Comparison of ENCODE assay signal across 8 mouse cellular contexts in the genomic region with DNA sequence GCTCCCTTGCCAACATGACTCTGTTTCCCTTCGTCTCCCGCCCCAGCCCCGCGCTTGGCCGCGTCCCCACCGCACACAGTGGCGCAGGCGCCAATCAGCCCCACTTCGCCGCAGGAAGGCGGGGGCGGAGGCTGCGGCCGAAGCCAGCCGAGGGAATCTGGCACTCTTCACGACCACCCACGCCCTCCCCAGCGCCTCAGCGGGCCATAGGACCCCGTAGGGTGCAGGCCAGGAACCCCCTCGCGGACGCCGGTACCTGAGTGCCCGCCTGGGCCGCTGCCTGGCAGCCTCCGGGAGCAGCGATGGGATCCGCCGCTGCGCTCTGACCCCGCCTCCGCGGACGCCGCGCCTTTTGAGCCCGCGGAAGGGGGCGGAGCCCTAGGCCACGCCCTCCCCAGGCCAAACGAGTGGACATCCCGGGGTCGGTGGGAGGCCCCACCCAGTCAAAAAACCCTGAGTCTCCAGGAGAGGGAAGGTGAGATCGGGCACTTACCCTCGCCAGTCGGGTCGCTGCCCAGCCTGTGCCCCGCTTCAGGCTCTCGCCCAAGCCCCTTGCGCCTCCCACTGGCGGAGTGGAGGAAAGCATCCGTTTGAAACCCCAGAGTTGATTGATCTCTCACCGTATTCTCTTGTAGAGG. TPM values are rescaled to one million over a fixed set of nuclear protein-coding genes. Genes with fewer than 3 reads are reported as not detected.
A peak's percentile ranks its signal among the peaks of the same experiment; 100 is the strongest.
DNase-seq lines count a peak whose midpoint lies in the region; ATAC-seq and TF ChIP-seq lines count a peak whose summit lies in the region.

A gene (minus strand): TSS at position 566 of the 638 bp plus-strand sequence.

- peaks cover 6% of the 10 kb centered on the region for H3K79me2 ChIP-seq in MEL (ENCODE audit: control insufficient read depth, insufficient read depth, low read length, poor library complexity)

- H3K27ac ChIP-seq in MEL (ENCODE audit: control insufficient read depth, low read depth, low read length) = peak within 1 kb of the TSS; percentile 78
- H3K27ac ChIP-seq in forebrain, embryonic 16.5 days (ENCODE audit: low read length) = peak within 1 kb of the TSS; percentile 67
- H3K27ac ChIP-seq in layer of hippocampus, adult 2 months = peak within 1 kb of the TSS; percentile 98
- H3K27ac ChIP-seq in lung, embryonic 14.5 days (ENCODE audit: low read depth) = peak within 1 kb of the TSS; percentile 88

- peak; percentile 80 for DNase-seq in MEL (ENCODE audit: low read depth, low spot score)
- peak; percentile 83 to 94 for DNase-seq in cerebellum, adult 18-20 months
- DNase-seq in heart, postnatal 25 days (ENCODE audit: low spot score) = peak; percentile 88
- DNase-seq in layer of hippocampus, adult 2 months (ENCODE audit: low spot score in 2 of 2) = peak; percentile 75 to 82
- peak; percentile 94 for DNase-seq in lung, embryonic 14.5 days
- DNase-seq in thymus, adult 18-20 months = peak; percentile 59 to 75

- H3K4me2 ChIP-seq in forebrain, embryonic 16.5 days (ENCODE audit: low read length) = peak within 1 kb of the TSS; percentile 91
- peak within 1 kb of the TSS; percentile 91 for H3K4me2 ChIP-seq in lung, embryonic 14.5 days

- TF ChIP-seq EP300 in MEL (IDR thresholded peaks at IDR 0.05; ENCODE audit: low read depth in 1 of 2, low read length in 2 of 2) = 0 out of 4 replicates have a peak, but pooled peaks of 1 of the 2 experiments have one; percentile 21

- peak within 1 kb of the TSS; percentile 77 for H3K9ac ChIP-seq in MEL (ENCODE audit: control insufficient read depth, low read depth, low read length, poor library complexity, severe bottlenecking)
- peak within 1 kb of the TSS; percentile 87 for H3K9ac ChIP-seq in forebrain, embryonic 16.5 days (replicated peaks; ENCODE audit: low read depth, low read length)
- peak within 1 kb of the TSS; percentile 80 for H3K9ac ChIP-seq in lung, embryonic 14.5 days

- TF ChIP-seq POLR2A in MEL (IDR thresholded peaks at IDR 0.05; ENCODE audit: control insufficient read depth in 1 of 2, insufficient read depth in 1 of 2, low read depth in 1 of 2, low read length in 2 of 2, poor library complexity in 1 of 2) = peak; percentile 87 to 95

- peaks cover 0 to 27% of the 10 kb centered on the region in 2 experiments; a peak in 2 of 4 replicates for H3K36me3 ChIP-seq in MEL (ENCODE audit: control insufficient read depth in 1 of 2, insufficient read depth in 2 of 2, low read length in 2 of 2)
- H3K36me3 ChIP-seq in forebrain, embryonic 16.5 days (ENCODE audit: control insufficient read depth, insufficient read depth) = no peaks in the 10 kb centered on the region
- H3K36me3 ChIP-seq in lung, embryonic 14.5 days (ENCODE audit: insufficient read depth) = peaks cover 29% of the 10 kb centered on the region

- peaks cover 27 to 32% of the 10 kb centered on the region in 2 experiments for H3K4me1 ChIP-seq in MEL (ENCODE audit: control insufficient read depth in 1 of 2, insufficient read depth in 2 of 2, low read length in 2 of 2)
- peaks cover 32% of the 10 kb centered on the region for H3K4me1 ChIP-seq in forebrain, embryonic 16.5 days (replicated peaks; ENCODE audit: control insufficient read depth, insufficient read depth, low read length)
- peaks cover 21% of the 10 kb centered on the region for H3K4me1 ChIP-seq in lung, embryonic 14.5 days (ENCODE audit: insufficient read depth)

- TF ChIP-seq RAD21 in MEL (IDR thresholded peaks at IDR 0.05; ENCODE audit: low read depth, low read length) = peak; percentile 59

- intact Hi-C loops in heart, postnatal 25 days (cut with DNase I) = loop anchor here (2.0 kb wide), 1 partner anchor 42 kb away; no protein-coding TSS in a partner anchor

- peak; percentile 83 to 85 (median 85) for TF ChIP-seq CTCF in MEL (IDR thresholded peaks at IDR 0.05 in 2 of 3, conservative IDR thresholded peaks at IDR 0.05 in 1 of 3; ENCODE audit: control insufficient read depth in 1 of 3, insufficient read depth in 1 of 3, low read depth in 2 of 3, low read length in 3 of 3, poor library complexity in 1 of 3, severe bottlenecking in 1 of 3)
- TF ChIP-seq CTCF in layer of hippocampus, adult 2 months (conservative IDR thresholded peaks at IDR 0.05) = peak; percentile 98
- peak; percentile 85 for TF ChIP-seq CTCF in lung, embryonic 14.5 days (IDR thresholded peaks at IDR 0.05; ENCODE audit: low read depth)

- H3K4me3 ChIP-seq in MEL (ENCODE audit: control insufficient read depth in 1 of 2, insufficient read depth in 1 of 2, low read depth in 2 of 2, low read length in 2 of 2) = peak within 1 kb of the TSS; percentile 63 to 81
- peak within 1 kb of the TSS; percentile 81 for H3K4me3 ChIP-seq in forebrain, embryonic 16.5 days (replicated peaks; ENCODE audit: low read length)
- H3K4me3 ChIP-seq in layer of hippocampus, adult 2 months = peak within 1 kb of the TSS; percentile 87
- H3K4me3 ChIP-seq in lung, embryonic 14.5 days (ENCODE audit: low read depth, low read length) = peak within 1 kb of the TSS; percentile 77

- peak; percentile 80 for ATAC-seq in forebrain, embryonic 16.5 days
- peak; percentile 42 for ATAC-seq in lung, embryonic 14.5 days (ENCODE audit: insufficient read depth)
- ATAC-seq in neutrophil, adult 5-6 weeks (ENCODE audit: extremely low read depth, insufficient number of reproducible peaks, low FRiP score, poor library complexity, severe bottlenecking) = peak; percentile 81

- H3K27me3 ChIP-seq in MEL (ENCODE audit: control insufficient read depth in 1 of 2, insufficient read depth in 2 of 2, low read length in 2 of 2) = no peaks in the 10 kb centered on the region
- no peaks in the 10 kb centered on the region for H3K27me3 ChIP-seq in forebrain, embryonic 16.5 days (replicated peaks; ENCODE audit: control insufficient read depth, insufficient read depth, low read length)
- no peaks in the 10 kb centered on the region for H3K27me3 ChIP-seq in lung, embryonic 14.5 days (ENCODE audit: insufficient read depth, low read length)

- no peaks in the 10 kb centered on the region for H3K9me3 ChIP-seq in MEL (replicated peaks; ENCODE audit: insufficient read depth, low read length)
- no peaks in the 10 kb centered on the region for H3K9me3 ChIP-seq in forebrain, embryonic 16.5 days (ENCODE audit: control insufficient read depth, low read length)
- H3K9me3 ChIP-seq in lung, embryonic 14.5 days (ENCODE audit: low read depth, low read length) = no peaks in the 10 kb centered on the region

- WGBS in forebrain, embryonic 16.5 days = under 1% methylated on average over 54 of the region's 55 CpGs
- WGBS in lung, embryonic 14.5 days = under 1% methylated on average over 55 of the region's 55 CpGs

TF ChIP-seq in MEL, 35 proteins besides CTCF, POLR2A, EP300 and RAD21 (continues in another document):
- TF ChIP-seq MYC (IDR thresholded peaks at IDR 0.05; ENCODE audit: low read depth, low read length) (no peak), MXI1 (IDR thresholded peaks at IDR 0.05; ENCODE audit: low read depth, low read length) (0 out of 2 replicates have a peak, but pooled peaks have one; percentile 16), POLR2AphosphoS5 (IDR thresholded peaks at IDR 0.05; ENCODE audit: borderline replicate concordance, low read depth, low read length) (no peak), ZMIZ1 (IDR thresholded peaks at IDR 0.05; ENCODE audit: low read depth, low read length) (peak; percentile 95), POLR2AphosphoS2 (IDR thresholded peaks at IDR 0.05; ENCODE audit: low read length) (peak; percentile 72; the same call in 1 of the 2 replicates), JUND (IDR thresholded peaks at IDR 0.05; ENCODE audit: low read depth, low read length) (no peak), USF2 (IDR thresholded peaks at IDR 0.05; ENCODE audit: borderline replicate concordance in 1 of 2, insufficient read depth in 1 of 2, low read depth in 1 of 2, low read length in 2 of 2) (no peak), MAX (IDR thresholded peaks at IDR 0.05; ENCODE audit: low read length) (peak; percentile 25; the same call in 1 of the 2 replicates), TBP (IDR thresholded peaks at IDR 0.05; ENCODE audit: low read depth, low read length) (peak; percentile 92), MYB (IDR thresholded peaks at IDR 0.05; ENCODE audit: low read depth, low read length) (no peak), RCOR1 (IDR thresholded peaks at IDR 0.05; ENCODE audit: low read depth, low read length) (no peak), BHLHE40 (IDR thresholded peaks at IDR 0.05; ENCODE audit: borderline replicate concordance, low read depth, low read length) (no peak), HCFC1 (IDR thresholded peaks at IDR 0.05; ENCODE audit: low read depth, low read length) (peak; percentile 18; the same call in 1 of the 2 replicates), NELFE (IDR thresholded peaks at IDR 0.05; ENCODE audit: low read depth, low read length) (peak; percentile 94), E2F4 (IDR thresholded peaks at IDR 0.05; ENCODE audit: borderline replicate concordance, low read depth, low read length) (no peak), SIN3A (IDR thresholded peaks at IDR 0.05; ENCODE audit: low read length) (peak; percentile 47; the same call in 1 of the 2 replicates), ZKSCAN1 (IDR thresholded peaks at IDR 0.05; ENCODE audit: low read depth, low read length) (no peak), CHD1 (IDR thresholded peaks at IDR 0.05; ENCODE audit: low read depth, low read length) (no peak), MAFK (IDR thresholded peaks at IDR 0.05; ENCODE audit: borderline replicate concordance, low read depth, low read length) (no peak), MEF2A (IDR thresholded peaks at IDR 0.05; ENCODE audit: extremely low read depth, insufficient replicate concordance, low read depth, low read length, poor library complexity, severe bottlenecking) (no peak), ETS1 (IDR thresholded peaks at IDR 0.05; ENCODE audit: low read depth, low read length) (no peak; the same call in 1 of the 2 replicates), GATA1 (IDR thresholded peaks at IDR 0.05; ENCODE audit: low read depth, low read length) (no peak), USF1 (IDR thresholded peaks at IDR 0.05; ENCODE audit: low read depth, low read length) (0 out of 2 replicates have a peak, but pooled peaks have one; percentile 12), CHD2 (IDR thresholded peaks at IDR 0.05; ENCODE audit: low read length) (no peak), GABPA (IDR thresholded peaks at IDR 0.05; ENCODE audit: low read depth, low read length) (no peak)

RNA-seq across cellular contexts. Expression of the gene that starts here (rescaled TPM):
- 12.3 and 15.7 TPM in 2 replicates for total RNA-seq in MEL (2012; rRNA removed)
- polyA plus RNA-seq in MEL (2012; ENCODE audit: insufficient read depth in 1 of 2, insufficient read length in 2 of 2, low read depth in 1 of 2, low replicate concordance in 2 of 2, missing spikeins in 1 of 2) = 10 to 100 TPM in 1 of 2 experiments, not detected in 1; 40.6 TPM
- polyA plus RNA-seq in forebrain, embryonic 16.5 days (2015; fragmentation: Nextera tagmentation; extraction: Ambion mirVana) = 132 and 147 TPM in 2 replicates
- total RNA-seq in heart, postnatal 25 days (2021) = 10 to 100 TPM; 65.2 to 67.7 TPM
- 10 to 100 TPM; 97.4 to 99.9 TPM for total RNA-seq in layer of hippocampus, adult 2 months (2021)
- 185 and 199 TPM in 2 replicates for polyA plus RNA-seq in lung, embryonic 14.5 days (2014; fragmentation: Nextera tagmentation; extraction: Ambion mirVana)
- 43.2 and 47.3 TPM in 2 replicates for total RNA-seq in neutrophil, adult 5-6 weeks (2017)

Comparison
In these comparisons a context has a peak if more than half of its experiments do, and no peak if none do; other contexts are left out.
1. Peak in every context shown above with its lines: DNase-seq, ATAC-seq, H3K4me3 ChIP-seq and H3K27ac ChIP-seq.